Mouse (Mus musculus): ENCODE measurements around the gene Ccdc127.
A peak's percentile ranks its signal among the peaks of the same experiment; 100 is the strongest.

DNA sequence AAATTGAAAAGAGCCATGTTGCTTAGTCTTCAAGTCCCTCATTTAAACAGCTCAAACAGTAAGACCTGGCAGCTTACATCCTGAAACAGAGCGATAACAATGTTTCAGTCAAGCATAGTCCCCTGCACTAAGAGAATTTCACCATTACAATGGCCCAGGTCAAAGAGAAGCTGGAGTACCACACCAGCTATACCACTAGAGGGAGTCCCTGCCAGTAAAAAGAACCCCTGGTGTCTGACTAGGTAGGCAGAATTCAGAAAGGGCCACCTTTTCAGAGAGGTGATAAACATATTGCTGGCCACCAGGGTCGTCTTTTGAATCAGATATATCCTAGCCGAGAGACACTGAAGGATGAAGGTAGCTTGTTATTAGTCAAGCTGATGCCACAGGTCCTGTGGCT lies 9.1 kb upstream of the Ccdc127 start:
- TF ChIP-seq CTCF (IDR thresholded peaks at IDR 0.05; ENCODE audit: low read depth) (peak; percentile 85), EP300 (optimal IDR thresholded peaks at IDR 0.05) (no peak)

Data from stomach, postnatal 0 days (tissue).